Mouse (Mus musculus): Measurements from ENCODE around the gene S100a1. TPM values are rescaled to one million over a fixed set of nuclear protein-coding genes. Genes with fewer than 3 reads are reported as not detected.

Gene S100a1
- total RNA-seq, 2 experiments from 2014 or later = 151 to 202 TPM

DNA sequence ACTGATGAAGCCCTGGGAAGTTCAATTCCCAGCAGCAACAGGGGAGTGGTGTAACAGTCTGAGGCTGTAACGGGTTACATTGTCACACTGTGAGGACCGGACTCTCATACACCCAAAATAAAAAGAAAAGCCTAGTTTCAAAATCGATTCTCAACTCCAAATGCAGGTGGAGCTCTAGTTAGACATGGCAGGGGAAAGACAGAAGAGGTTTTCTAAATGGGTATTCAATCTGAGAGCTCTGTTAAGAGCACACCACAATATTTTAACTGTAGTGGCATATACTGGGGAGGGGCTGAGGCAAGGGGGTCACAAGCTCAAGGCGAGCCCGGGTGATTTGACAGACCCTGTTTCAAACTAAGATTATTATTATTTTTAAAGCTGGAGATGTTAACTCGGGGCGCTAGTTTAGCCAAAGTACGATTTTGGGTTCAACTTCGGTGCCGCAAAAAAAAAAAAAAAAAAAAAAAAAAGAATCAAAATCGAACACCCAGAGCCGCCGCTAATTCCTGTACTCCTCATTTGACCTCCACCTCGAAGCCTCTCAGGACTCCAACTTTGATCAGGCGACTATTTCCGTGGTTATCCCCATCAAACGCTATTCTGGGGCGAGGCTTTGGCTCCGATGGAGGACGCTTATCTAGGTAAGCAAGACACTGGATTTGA, 5.8 kb downstream of the S100a1 start:
- intact Hi-C loops (cut with DNase I) = loop anchor here (2.0 kb wide), 1 partner anchor 18 kb away; the partner anchor contains the start of gene Snapin
- H3K27ac ChIP-seq = peak overlapping the region; percentile 100
- no peak for DNase-seq
- peak overlapping the region; percentile 87 for H3K4me3 ChIP-seq
- TF ChIP-seq CTCF (IDR thresholded peaks at IDR 0.05) = no peak

DNA sequence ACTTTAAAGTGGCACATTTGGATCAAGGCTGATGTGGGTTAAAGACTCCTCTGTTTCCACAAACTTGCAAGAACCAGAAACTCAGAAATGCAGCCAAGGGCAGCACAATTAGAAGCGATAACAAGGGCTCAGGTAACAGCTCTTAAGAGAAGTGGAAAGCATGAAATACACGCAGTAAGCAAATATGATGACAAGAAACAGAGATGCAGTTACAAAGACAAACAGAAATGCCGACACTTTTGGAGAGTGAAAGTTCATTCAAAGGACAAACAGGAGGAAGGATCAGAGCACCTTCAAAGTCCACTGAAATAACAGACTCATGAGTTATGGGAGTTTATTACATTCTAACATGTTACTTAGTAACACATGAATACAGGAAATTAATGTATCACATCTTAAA, 7.8 kb downstream of the S100a1 start:
- Histone ChIP-seq H3K4me3 (0 out of 2 replicates have a peak overlapping the region, but pooled peaks have one; percentile 10), H3K27ac (peak overlapping the region; percentile 20; the same call in 1 of the 2 replicates)
- no peak for DNase-seq
- intact Hi-C loops (cut with DNase I) = no loop called here
- no peak for TF ChIP-seq CTCF (IDR thresholded peaks at IDR 0.05)

DNA sequence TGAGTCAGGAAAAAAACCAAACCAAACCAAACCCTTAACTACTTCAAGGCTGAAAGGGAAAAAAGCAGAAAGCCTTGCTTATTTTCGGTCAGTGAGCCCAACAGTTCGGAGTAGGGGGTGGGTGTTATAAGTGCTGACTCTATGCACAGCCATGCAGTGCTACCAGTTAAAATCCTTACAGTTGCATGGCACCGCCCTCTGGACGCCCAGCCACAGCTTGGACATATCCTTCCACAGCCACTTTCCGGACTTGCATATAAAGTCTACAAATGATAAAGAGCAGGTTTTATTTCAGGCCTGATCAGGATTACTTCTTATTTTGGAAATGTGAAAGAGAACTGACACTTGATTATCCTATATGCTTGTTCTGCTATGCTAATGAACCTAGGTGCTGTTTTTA, 9.0 kb downstream of the S100a1 start:
- no peak for DNase-seq
- Histone ChIP-seq H3K27ac (peak overlapping the region; percentile 50), H3K4me3 (0 out of 2 replicates have a peak overlapping the region, but pooled peaks have one; percentile 16)
- intact Hi-C loops (cut with DNase I) = no loop called here
- TF ChIP-seq CTCF (IDR thresholded peaks at IDR 0.05) = no peak

DNA sequence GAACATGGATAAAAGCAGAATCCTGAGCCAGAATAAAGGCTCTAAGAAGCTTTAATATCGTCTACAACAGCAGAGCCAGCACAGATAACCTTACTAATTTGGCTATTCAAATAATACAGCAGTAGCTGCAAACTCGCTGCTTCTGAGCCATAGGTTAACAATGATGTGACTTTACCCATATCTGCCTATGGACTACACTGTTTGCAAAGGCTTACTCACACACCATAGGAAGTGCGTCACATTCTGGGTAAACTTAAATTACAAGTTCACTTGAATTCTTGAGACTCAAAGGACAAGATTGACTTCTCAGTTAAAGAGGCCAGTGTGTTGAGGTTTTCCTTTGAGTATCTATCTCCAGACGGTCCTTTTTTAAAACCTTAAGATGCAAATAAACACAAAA, 10.7 kb downstream of the S100a1 start:
- Histone ChIP-seq H3K4me3 (no peak overlapping the region), H3K27ac (no peak overlapping the region)
- no peak for DNase-seq
- intact Hi-C loops (cut with DNase I) = no loop called here
- no peak for TF ChIP-seq CTCF (IDR thresholded peaks at IDR 0.05)

DNA sequence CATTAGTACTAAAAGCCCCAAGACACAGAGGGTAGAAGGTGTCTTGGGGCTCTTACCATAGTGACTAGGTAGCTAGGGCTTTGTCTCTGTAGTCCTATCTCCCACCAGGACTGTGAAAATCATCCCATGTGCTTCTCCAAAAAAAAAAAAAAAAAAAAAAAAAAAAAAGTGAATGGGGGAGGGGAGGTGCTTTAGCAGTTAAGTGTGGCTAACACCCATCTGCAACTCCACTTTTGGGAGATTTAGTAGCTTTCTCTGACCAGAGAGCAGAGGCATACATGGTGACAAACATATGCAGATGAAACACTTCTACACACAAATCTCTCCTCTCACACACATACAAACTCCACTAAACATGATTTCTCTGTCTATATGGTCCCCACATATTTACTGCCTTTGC, 16.6 kb downstream of the S100a1 start:
- Histone ChIP-seq H3K27ac (no peak overlapping the region), H3K4me3 (no peak overlapping the region)
- TF ChIP-seq CTCF (IDR thresholded peaks at IDR 0.05) = no peak
- intact Hi-C loops (cut with DNase I) = no loop called here
- no peak for DNase-seq

DNA sequence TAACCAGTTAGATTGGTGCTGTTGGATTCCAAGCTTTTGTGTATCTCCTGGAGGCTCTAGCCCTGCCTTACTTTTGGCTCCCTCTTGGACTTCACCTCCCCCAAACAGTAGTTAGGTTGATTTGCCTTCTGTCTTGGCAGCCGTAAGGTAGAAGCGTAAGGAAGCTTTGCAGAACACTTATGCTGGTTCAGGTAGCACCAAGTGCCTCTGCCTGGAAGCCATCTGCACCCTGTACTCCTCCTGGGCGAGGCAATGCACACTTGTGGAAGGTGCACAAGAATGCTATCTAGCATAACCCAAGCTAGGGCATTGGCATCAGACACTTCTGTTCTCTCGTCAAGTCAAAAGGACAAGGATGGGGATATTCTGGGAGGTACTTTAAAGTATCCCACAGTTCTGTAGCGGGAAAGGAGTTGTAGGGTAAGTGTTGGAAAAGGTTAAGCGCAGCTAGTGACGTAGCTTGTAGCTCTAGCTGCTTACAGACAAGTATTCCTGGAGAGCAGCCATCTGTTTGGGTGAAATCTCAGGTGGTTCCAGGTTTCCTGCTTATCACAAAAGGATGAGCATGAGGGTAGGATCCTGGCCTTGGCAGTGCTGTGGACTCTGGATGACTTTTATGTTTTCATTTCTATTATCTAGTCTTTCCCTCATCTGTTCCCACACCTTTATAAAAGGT, 18.2 kb downstream of the S100a1 start:
- H3K4me3 ChIP-seq = no peak overlapping the region
- no peak for TF ChIP-seq CTCF (IDR thresholded peaks at IDR 0.05)
- intact Hi-C loops (cut with DNase I) = no loop called here
- no peak for DNase-seq
- H3K27ac ChIP-seq = no peak overlapping the region

DNA sequence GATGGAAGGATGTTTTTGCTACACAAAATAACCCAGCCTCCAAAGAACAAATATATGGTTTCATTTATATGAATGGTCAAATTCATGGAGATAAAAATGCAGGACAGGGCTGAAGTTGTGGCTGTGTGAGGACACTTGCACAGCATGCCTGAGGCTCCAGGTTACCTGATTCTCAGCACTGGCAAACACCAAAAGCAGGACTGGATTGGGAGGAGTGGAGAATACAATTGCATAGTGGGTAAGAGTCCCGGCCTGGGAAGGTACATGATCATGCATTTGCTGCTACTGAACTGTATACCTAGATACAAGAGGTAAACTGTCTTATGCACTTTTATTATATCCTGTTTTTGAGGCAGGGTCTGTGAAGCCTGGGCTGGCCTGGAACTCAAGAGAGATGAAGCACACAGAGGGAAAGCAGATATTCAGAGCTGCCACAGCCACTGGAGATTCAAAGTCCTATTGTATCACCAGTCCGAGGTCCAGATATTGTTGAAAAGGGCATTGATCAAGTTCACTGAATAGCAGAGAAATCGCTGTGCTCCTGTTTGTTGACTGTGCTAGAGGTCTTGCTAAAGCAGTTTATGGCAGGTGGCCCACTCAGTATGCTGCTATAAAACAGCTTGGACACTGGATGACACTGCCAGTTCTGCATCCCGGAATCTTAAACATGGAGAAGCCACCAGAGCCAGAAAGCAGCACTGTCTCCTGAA, 20.2 kb downstream of the S100a1 start:
- no peak for TF ChIP-seq CTCF (IDR thresholded peaks at IDR 0.05)
- intact Hi-C loops (cut with DNase I) = no loop called here
- Histone ChIP-seq H3K4me3 (no peak overlapping the region), H3K27ac (no peak overlapping the region)
- no peak for DNase-seq

DNA sequence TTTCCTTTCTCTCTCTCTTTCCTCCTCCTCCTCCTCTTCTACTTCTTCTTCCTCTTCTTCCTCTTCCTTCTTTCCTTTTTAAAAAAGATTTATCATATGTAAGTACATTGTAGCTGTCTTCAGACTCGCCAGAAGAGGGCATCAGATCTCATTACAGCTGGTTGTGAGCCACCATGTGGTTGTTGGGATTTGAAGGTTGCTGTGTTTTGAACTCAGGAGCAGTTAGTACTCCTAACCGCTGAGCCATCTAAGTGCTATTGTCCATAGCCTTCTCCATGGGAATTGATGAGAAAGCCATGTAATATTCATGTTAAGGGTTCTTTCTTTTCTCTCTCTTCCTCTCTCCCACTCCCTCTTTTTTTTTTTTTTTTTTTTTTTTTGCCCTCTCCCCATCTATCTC, 22.8 kb downstream of the S100a1 start:
- TF ChIP-seq CTCF (IDR thresholded peaks at IDR 0.05) = peak; percentile 28
- H3K4me3 ChIP-seq = peak overlapping the region; percentile 91; the same call in 1 of the 2 replicates
- intact Hi-C loops (cut with DNase I) = loop anchor here (2.0 kb wide), 1 partner anchor 17 kb away; the partner anchor contains the start of gene Chtop
- no peak for DNase-seq
- H3K27ac ChIP-seq = peak overlapping the region; percentile 97; the same call in 1 of the 2 replicates

DNA sequence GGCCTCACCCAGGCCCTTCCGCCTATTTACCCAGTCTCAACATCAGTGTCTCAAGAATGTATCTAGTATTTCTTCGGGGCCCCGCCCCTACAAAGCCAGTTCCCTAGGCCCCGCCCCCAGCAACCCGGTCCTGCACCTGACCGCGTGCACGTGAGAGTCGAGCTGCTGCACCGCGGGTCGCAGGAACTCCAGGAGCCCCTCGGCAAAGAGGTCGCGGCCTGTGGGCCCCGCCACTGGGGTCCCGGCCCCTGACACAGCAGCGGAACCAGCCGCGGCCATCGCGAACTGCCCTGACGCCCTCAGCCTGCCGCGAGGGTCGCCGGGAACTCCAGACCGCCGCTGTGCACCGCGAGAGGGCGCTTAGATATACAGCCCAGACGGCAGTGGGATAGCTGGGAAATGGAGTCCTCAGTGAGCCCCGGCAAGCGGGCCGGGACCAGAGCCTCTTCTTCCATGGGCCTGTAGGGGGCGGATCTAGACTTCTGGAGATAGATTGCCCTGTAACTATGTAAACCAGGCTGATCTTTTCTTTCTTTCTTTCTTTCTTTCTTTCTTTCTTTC, 23.4 kb downstream of the S100a1 start, which contains the start of gene Snapin:
Snapin (minus strand) TSS at position 338 of the 561 bp plus-strand sequence.
- peak; percentile 97 for DNase-seq
- intact Hi-C loops (cut with DNase I) = loop anchor here (2.0 kb wide), 1 partner anchor 18 kb away; the partner anchor contains the start of gene Chtop
- peak; percentile 86 for TF ChIP-seq CTCF (IDR thresholded peaks at IDR 0.05)

DNA sequence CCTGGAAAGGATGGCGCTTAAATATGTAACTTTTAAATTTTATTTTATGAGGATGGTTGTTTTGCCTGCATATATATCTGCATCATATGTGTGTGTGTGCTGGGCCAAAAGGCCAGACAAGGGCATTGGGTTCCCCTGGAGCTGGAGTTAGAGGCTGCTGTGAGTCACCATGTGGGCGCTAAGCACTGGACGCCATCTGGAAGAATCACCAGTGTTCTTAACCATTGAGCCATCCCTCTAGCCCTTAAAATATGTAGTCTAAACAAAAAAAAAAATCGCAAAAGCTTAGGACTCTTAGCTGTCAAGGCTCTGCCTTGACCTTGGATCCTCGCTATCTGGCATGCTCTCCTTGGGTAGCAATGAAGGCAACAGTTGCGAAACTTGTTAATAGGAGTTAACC, 25.6 kb downstream of the S100a1 start:
- no peak for DNase-seq
- H3K27ac ChIP-seq = no peak overlapping the region
- intact Hi-C loops (cut with DNase I) = no loop called here
- no peak overlapping the region for H3K4me3 ChIP-seq
- TF ChIP-seq CTCF (IDR thresholded peaks at IDR 0.05) = no peak

More for the DNA sequence above, 23.4 kb downstream of the S100a1 start, which contains the start of gene Snapin:
- Histone ChIP-seq H3K4me3 (peak within 1 kb of the TSS; percentile 91), H3K27ac (peak within 1 kb of the TSS; percentile 97)

DNA sequence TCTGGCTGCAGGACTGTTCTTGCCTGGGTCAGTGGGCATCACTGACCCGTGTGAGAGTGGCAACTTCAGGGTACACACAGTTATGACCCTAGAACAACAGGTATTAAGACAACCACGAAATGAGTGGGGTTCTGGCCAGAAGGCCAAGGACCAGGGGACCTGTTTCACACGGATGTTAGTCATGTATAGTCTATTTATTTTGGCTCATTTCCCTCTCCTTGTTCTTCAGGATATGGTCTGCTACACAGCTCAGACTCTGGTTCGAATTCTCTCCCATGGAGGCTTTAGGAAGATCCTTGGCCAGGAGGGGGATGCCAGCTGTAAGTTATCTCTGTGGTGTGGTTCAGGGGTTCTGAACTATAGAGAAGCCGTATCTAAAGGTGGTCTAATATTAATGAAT, 27.2 kb downstream of the S100a1 start:
- no peak overlapping the region for H3K27ac ChIP-seq
- intact Hi-C loops (cut with DNase I) = no loop called here
- no peak overlapping the region for H3K4me3 ChIP-seq
- no peak for DNase-seq
- no peak for TF ChIP-seq CTCF (IDR thresholded peaks at IDR 0.05)

All from gastrocnemius, adult 2 months (tissue).